Mouse (Mus musculus) hindbrain, embryonic 10.5 days (tissue): Measurements from ENCODE around the gene Atf7ip. TPM values are rescaled to one million over a fixed set of nuclear protein-coding genes. Genes with fewer than 3 reads are reported as not detected.
"Not testable (repeated sequence)": the region's sequence is repeated elsewhere in the genome, so short reads cannot be mapped to it uniquely, and the experiment has no call there.

ENCODE experiments used
- DNase-seq: peaks from one replicate; pipeline ENCODE4 v3.0.0-alpha.2; 2017; ENCODE audit warnings: low spot score
- H3K27ac ChIP-seq: fragments of 300-500 bp; sonication (generic); 2 replicates; pipeline ENCODE4 v1.5.1; 2016; ENCODE audit warnings: mild to moderate bottlenecking, moderate library complexity
- H3K27me3 ChIP-seq: fragments of 300-500 bp; sonication (generic); 2 replicates; pipeline ENCODE4 v1.6.1; 2016; ENCODE audit warnings: mild to moderate bottlenecking; ENCODE audit not compliant: poor library complexity, insufficient read depth, severe bottlenecking
- H3K36me3 ChIP-seq: fragments of 300-500 bp; sonication (generic); 2 replicates; pipeline ENCODE4 v1.6.1; 2016; ENCODE audit warnings: mild to moderate bottlenecking, moderate library complexity
- H3K4me1 ChIP-seq: fragments of 300-500 bp; sonication (generic); replicated peaks from 2 replicates; pipeline ENCODE4 v1.6.1; 2016; ENCODE audit warnings: mild to moderate bottlenecking
- H3K4me3 ChIP-seq: fragments of 300-500 bp; sonication (generic); 2 replicates; pipeline ENCODE4 v1.5.1; 2016; ENCODE audit warnings: mild to moderate bottlenecking, moderate library complexity
- H3K9me3 ChIP-seq: fragments of 300-500 bp; sonication (generic); 2 replicates; pipeline ENCODE4 v1.6.1; 2016; ENCODE audit warnings: mild to moderate bottlenecking, moderate library complexity
- WGBS: fragments of 180-500 bp; shearing (Covaris S2); methylation state at CpG from one replicate; pipeline ENCODE4 v1.1.7; 2016; 5-methylcytosine and 5-hydroxymethylcytosine counted together
- polyA plus RNA-seq: library from polyadenylated mRNA; unstranded; fragments of >200 nt; fragmentation: Nextera tagmentation; extraction: Ambion mirVana; gene quantifications from 2 replicates; pipeline ENCODE4 v1.2.1, GENCODE M21; 2016

The Atf7ip gene
- polyA plus RNA-seq, result 41.8 and 47.2 TPM in 2 replicates

- H3K4me3 ChIP-seq, H3K4me1 ChIP-seq, H3K27ac ChIP-seq, DNase-seq, H3K36me3 ChIP-seq, H3K9me3 ChIP-seq, H3K27me3 ChIP-seq: not testable (repeated sequence)
- 89% methylated on average over 3 of the region's 3 CpGs for WGBS
These were observed at the start of gene Atf7ip for GRCm38 (mm10) chr6:136505867-136506266. TSS of gene Atf7ip (plus strand) at chr6:136506167.

GRCm38 (mm10) chr6:136456302-136456701 lies 49.7 kb upstream of the Atf7ip start:
- DNase-seq, result no peak
- no peaks in the 10 kb centered on the region for H3K36me3 ChIP-seq
- no peak overlapping the region for H3K27ac ChIP-seq
- H3K9me3 ChIP-seq, result no peaks in the 10 kb centered on the region
- H3K4me1 ChIP-seq, result no peaks in the 10 kb centered on the region
- H3K27me3 ChIP-seq, result no peaks in the 10 kb centered on the region
- no peak overlapping the region for H3K4me3 ChIP-seq
- 96% methylated on average over 1 of the region's 1 CpGs for WGBS

GRCm38 (mm10) chr6:136459156-136459555 lies 46.8 kb upstream of the Atf7ip start:
- 86% methylated on average over 7 of the region's 7 CpGs for WGBS
- Histone ChIP-seq H3K27ac (no peak overlapping the region), H3K9me3 (no peaks in the 10 kb centered on the region), H3K36me3 (no peaks in the 10 kb centered on the region), H3K4me1 (no peaks in the 10 kb centered on the region), H3K27me3 (no peaks in the 10 kb centered on the region), H3K4me3 (no peak overlapping the region)
- DNase-seq, result no peak

- no peak overlapping the region for H3K4me3 ChIP-seq
- no peaks in the 10 kb centered on the region for H3K36me3 ChIP-seq
- no peaks in the 10 kb centered on the region for H3K27me3 ChIP-seq
- DNase-seq, result no peak
- H3K9me3 ChIP-seq, result peaks cover 5% of the 10 kb centered on the region; the same call in 1 of the 2 replicates
- H3K27ac ChIP-seq, result peak overlapping the region; percentile 4; the same call in 1 of the 2 replicates
- WGBS, result 71% methylated on average over 9 of the region's 9 CpGs
- H3K4me1 ChIP-seq, result peaks cover 12% of the 10 kb centered on the region
These were observed 42.5 kb upstream of the Atf7ip start for GRCm38 (mm10) chr6:136463491-136463890.

GRCm38 (mm10) chr6:136464121-136464621 lies 41.8 kb upstream of the Atf7ip start:
- Histone ChIP-seq H3K27me3 (no peaks in the 10 kb centered on the region), H3K4me1 (peaks cover 19% of the 10 kb centered on the region), H3K27ac (peak overlapping the region; percentile 68), H3K36me3 (no peaks in the 10 kb centered on the region), H3K9me3 (peaks cover 5% of the 10 kb centered on the region; the same call in 1 of the 2 replicates), H3K4me3 (no peak overlapping the region)
- WGBS, result 74% methylated on average over 12 of the region's 12 CpGs
- DNase-seq, result no peak

- no peak for DNase-seq
- peak overlapping the region; percentile 97; the same call in 1 of the 2 replicates for H3K27ac ChIP-seq
- H3K4me3 ChIP-seq, result no peak overlapping the region
- H3K36me3 ChIP-seq, result no peaks in the 10 kb centered on the region
- H3K4me1 ChIP-seq, result peaks cover 27% of the 10 kb centered on the region
- H3K27me3 ChIP-seq, result no peaks in the 10 kb centered on the region
- 91% methylated on average over 8 of the region's 8 CpGs for WGBS
- peaks cover 5% of the 10 kb centered on the region; the same call in 1 of the 2 replicates for H3K9me3 ChIP-seq
These were observed 40.9 kb upstream of the Atf7ip start for GRCm38 (mm10) chr6:136465021-136465420.

GRCm38 (mm10) chr6:136465959-136466381 lies 40.0 kb upstream of the Atf7ip start:
- no peaks in the 10 kb centered on the region for H3K27me3 ChIP-seq
- no peaks in the 10 kb centered on the region for H3K36me3 ChIP-seq
- peaks cover 5% of the 10 kb centered on the region; the same call in 1 of the 2 replicates for H3K9me3 ChIP-seq
- peaks cover 37% of the 10 kb centered on the region for H3K4me1 ChIP-seq
- no peak overlapping the region for H3K4me3 ChIP-seq
- peak; percentile 72 for DNase-seq
- H3K27ac ChIP-seq, result peak overlapping the region; percentile 97
- WGBS, result 33% methylated on average over 8 of the region's 8 CpGs

GRCm38 (mm10) chr6:136466956-136467750 lies 38.8 kb upstream of the Atf7ip start:
- Histone ChIP-seq H3K4me1 (peaks cover 49% of the 10 kb centered on the region), H3K27ac (peak overlapping the region; percentile 97), H3K4me3 (no peak overlapping the region), H3K9me3 (peaks cover 5% of the 10 kb centered on the region; the same call in 1 of the 2 replicates), H3K36me3 (no peaks in the 10 kb centered on the region), H3K27me3 (no peaks in the 10 kb centered on the region)
- 53% methylated on average over 14 of the region's 14 CpGs for WGBS
- peak; percentile 74 for DNase-seq

GRCm38 (mm10) chr6:136467837-136468236 lies 38.1 kb upstream of the Atf7ip start:
- H3K9me3 ChIP-seq, result peaks cover 5% of the 10 kb centered on the region; the same call in 1 of the 2 replicates
- DNase-seq, result peak; percentile 30
- H3K4me1 ChIP-seq, result peaks cover 55% of the 10 kb centered on the region
- peak overlapping the region; percentile 97 for H3K27ac ChIP-seq
- no peaks in the 10 kb centered on the region for H3K27me3 ChIP-seq
- no peaks in the 10 kb centered on the region for H3K36me3 ChIP-seq
- 49% methylated on average over 5 of the region's 5 CpGs for WGBS
- no peak overlapping the region for H3K4me3 ChIP-seq

- H3K4me3 ChIP-seq, result 0 out of 2 replicates have a peak overlapping the region, but pooled peaks have one; percentile 5
- 2% methylated on average over 12 of the region's 12 CpGs for WGBS
- H3K9me3 ChIP-seq, result peaks cover 5% of the 10 kb centered on the region; the same call in 1 of the 2 replicates
- peak; percentile 96 for DNase-seq
- no peaks in the 10 kb centered on the region for H3K27me3 ChIP-seq
- H3K4me1 ChIP-seq, result peaks cover 57% of the 10 kb centered on the region
- peak overlapping the region; percentile 97 for H3K27ac ChIP-seq
- no peaks in the 10 kb centered on the region for H3K36me3 ChIP-seq
These were observed 37.5 kb upstream of the Atf7ip start for GRCm38 (mm10) chr6:136468401-136468912.

- Histone ChIP-seq H3K9me3 (peaks cover 5% of the 10 kb centered on the region; the same call in 1 of the 2 replicates), H3K27ac (peak overlapping the region; percentile 97), H3K27me3 (no peaks in the 10 kb centered on the region), H3K36me3 (no peaks in the 10 kb centered on the region), H3K4me1 (peaks cover 60% of the 10 kb centered on the region), H3K4me3 (0 out of 2 replicates have a peak overlapping the region, but pooled peaks have one; percentile 5)
- DNase-seq, result no peak
- 16% methylated on average over 12 of the region's 12 CpGs for WGBS
These were observed 36.8 kb upstream of the Atf7ip start for GRCm38 (mm10) chr6:136468974-136469792.

- no peak overlapping the region for H3K4me3 ChIP-seq
- DNase-seq, result no peak
- H3K27me3 ChIP-seq, result no peaks in the 10 kb centered on the region
- WGBS, result 63% methylated on average over 9 of the region's 9 CpGs
- H3K36me3 ChIP-seq, result no peaks in the 10 kb centered on the region
- H3K9me3 ChIP-seq, result peaks cover 5% of the 10 kb centered on the region; the same call in 1 of the 2 replicates
- H3K4me1 ChIP-seq, result peaks cover 62% of the 10 kb centered on the region
- H3K27ac ChIP-seq, result peak overlapping the region; percentile 97
These were observed 36.2 kb upstream of the Atf7ip start for GRCm38 (mm10) chr6:136469807-136470206.
